Mouse (Mus musculus) limb, embryonic 15.5 days (tissue): ENCODE results near the gene Aldh3b3. TPM values are rescaled to one million over a fixed set of nuclear protein-coding genes. Genes with fewer than 3 reads are reported as not detected.
A peak's percentile ranks its signal among the peaks of the same experiment; 100 is the strongest.

Experiments
- ATAC-seq: fragments of 200-750 bp; cut with Nextera tagmentation; 2 replicates; pipeline ENCODE4 v1.8.0; 2017; ENCODE audit warnings: low read depth, moderate TSS enrichment; ENCODE audit not compliant: insufficient number of reproducible peaks, low FRiP score, low TSS enrichment
- H3K27ac ChIP-seq: fragments of 300-500 bp; sonication (generic); 2 replicates; pipeline ENCODE4 v1.5.1; 2015; ENCODE audit warnings: moderate library complexity, mild to moderate bottlenecking, inconsistent platforms
- H3K27me3 ChIP-seq: fragments of 300-500 bp; sonication (generic); 2 replicates; pipeline ENCODE4 v1.6.1; 2015; ENCODE audit warnings: inconsistent platforms
- H3K36me3 ChIP-seq: fragments of 300-500 bp; sonication (generic); 2 replicates; pipeline ENCODE4 v1.6.1; 2015; ENCODE audit warnings: inconsistent platforms
- H3K4me1 ChIP-seq: fragments of 300-500 bp; sonication (generic); 2 replicates; pipeline ENCODE4 v1.6.1; 2015; ENCODE audit warnings: inconsistent platforms
- H3K4me2 ChIP-seq: fragments of 300-500 bp; sonication (generic); 2 replicates; pipeline ENCODE4 v1.6.1; 2015; ENCODE audit warnings: mild to moderate bottlenecking, inconsistent platforms
- H3K4me3 ChIP-seq: fragments of 300-500 bp; sonication (generic); 2 replicates; pipeline ENCODE4 v1.5.1; 2015; ENCODE audit warnings: mild to moderate bottlenecking, inconsistent platforms
- H3K9ac ChIP-seq: fragments of 300-500 bp; sonication (generic); 2 replicates; pipeline ENCODE4 v1.6.1; 2015; ENCODE audit warnings: inconsistent platforms
- H3K9me3 ChIP-seq: fragments of 300-500 bp; sonication (generic); 2 replicates; pipeline ENCODE4 v1.6.1; 2016; ENCODE audit warnings: inconsistent platforms
- WGBS: fragments of 180-500 bp; shearing (Covaris S2); methylation state at CpG from one replicate; pipeline ENCODE4 v1.1.7; 2015; 5-methylcytosine and 5-hydroxymethylcytosine counted together
- polyA plus RNA-seq: library from polyadenylated mRNA; unstranded; fragments of >200 nt; fragmentation: Nextera tagmentation; extraction: Ambion mirVana; gene quantifications from 2 replicates; pipeline ENCODE4 v1.2.1, GENCODE M21; 2015

The Aldh3b3 gene
- polyA plus RNA-seq, result 3.7 and 6.7 TPM in 2 replicates

GRCm38 (mm10) chr19:3958470-3958869, at the start of gene Aldh3b3:
Gene Aldh3b3 (plus strand): TSS chr19:3958645.
- ATAC-seq, result no peak
- Histone ChIP-seq H3K27ac (no peak within 1 kb of the TSS), H3K27me3 (no peaks in the 10 kb centered on the region), H3K4me1 (peaks cover 4% of the 10 kb centered on the region), H3K9me3 (no peaks in the 10 kb centered on the region), H3K36me3 (no peaks in the 10 kb centered on the region), H3K9ac (no peak within 1 kb of the TSS), H3K4me3 (no peak within 1 kb of the TSS), H3K4me2 (no peak within 1 kb of the TSS)
- 59% methylated on average over 4 of the region's 4 CpGs for WGBS

DNA sequence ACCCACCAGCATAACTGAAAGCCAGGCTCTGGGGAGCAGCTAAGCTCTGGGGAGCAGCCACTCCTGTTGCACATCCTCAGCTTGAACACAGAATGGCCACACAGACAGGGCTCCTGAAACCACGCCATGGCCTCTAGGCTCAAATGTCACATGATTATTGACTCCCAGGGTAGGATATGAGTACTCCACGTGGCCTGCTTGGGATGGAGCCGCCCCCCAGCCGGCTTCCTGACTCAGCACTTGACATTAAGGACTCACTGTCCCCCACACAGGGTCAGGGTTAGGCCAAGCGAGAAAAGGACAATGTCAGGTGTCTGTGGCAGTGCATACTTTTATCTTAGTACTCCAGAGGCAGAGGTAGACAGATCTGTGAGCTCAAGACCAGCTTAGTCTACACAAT, 48.2 kb upstream of the Aldh3b3 start:
- Histone ChIP-seq H3K9ac (no peak overlapping the region), H3K9me3 (no peaks in the 10 kb centered on the region), H3K4me1 (peaks cover 53% of the 10 kb centered on the region), H3K36me3 (peaks cover 34% of the 10 kb centered on the region), H3K27ac (no peak overlapping the region), H3K27me3 (no peaks in the 10 kb centered on the region), H3K4me2 (no peak overlapping the region), H3K4me3 (no peak overlapping the region)
- ATAC-seq, result no peak
- 81% methylated on average over 5 of the region's 5 CpGs for WGBS

DNA sequence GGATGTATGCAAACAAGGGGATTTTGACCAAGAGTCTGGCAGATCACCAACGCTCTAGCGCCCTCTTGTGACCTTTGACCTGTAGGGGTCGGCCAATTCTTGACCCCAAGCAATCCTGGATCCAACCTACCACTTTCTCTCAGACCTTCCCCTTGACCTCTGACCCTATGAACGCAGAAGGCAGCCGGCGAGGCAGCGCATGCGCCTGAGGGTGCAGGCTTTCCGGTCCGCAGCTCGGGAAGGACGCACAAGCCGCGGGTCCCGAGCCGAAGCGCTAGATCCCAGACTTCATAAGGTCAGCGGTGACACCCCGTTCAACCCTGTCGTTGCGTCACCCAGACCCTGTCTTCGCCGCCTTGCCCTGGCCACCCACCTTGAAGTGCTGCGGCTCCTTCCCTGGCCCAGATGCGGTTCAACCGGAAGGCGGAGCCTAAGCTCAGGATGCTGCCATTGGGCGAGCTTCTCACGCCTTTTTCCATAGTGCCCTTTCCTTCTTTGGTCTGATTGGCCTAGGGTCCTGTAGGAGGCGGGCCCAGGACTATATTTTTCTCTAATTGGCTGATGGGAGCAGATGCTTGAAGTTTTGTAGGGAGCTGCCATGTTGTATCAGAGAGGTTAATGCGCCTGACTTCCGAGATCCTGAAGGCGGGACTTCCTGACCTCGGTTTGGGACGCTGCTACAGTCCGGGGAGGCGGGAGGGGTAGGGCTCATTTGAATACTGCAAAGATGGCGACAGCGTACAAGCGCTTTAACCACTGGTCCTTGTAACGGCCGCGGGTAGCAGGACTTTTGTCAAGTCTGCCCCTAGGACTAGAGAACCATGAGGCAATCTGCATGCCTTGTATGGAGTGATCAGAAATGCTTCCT, 45.9 kb upstream of the Aldh3b3 start, which contains the start of gene Ndufs8:
Gene Ndufs8 (minus strand): TSS at position 438 of the 868 bp plus-strand sequence.
- H3K4me1 ChIP-seq, result peaks cover 31% of the 10 kb centered on the region
- no peaks in the 10 kb centered on the region for H3K9me3 ChIP-seq
- no peaks in the 10 kb centered on the region for H3K27me3 ChIP-seq
- H3K4me3 ChIP-seq, result peak within 1 kb of the TSS; percentile 66
- peak within 1 kb of the TSS; percentile 84 for H3K27ac ChIP-seq
- ATAC-seq, result peak; percentile 95
- H3K9ac ChIP-seq, result peak within 1 kb of the TSS; percentile 51
- peaks cover 34% of the 10 kb centered on the region for H3K36me3 ChIP-seq
- under 1% methylated on average over 43 of the region's 43 CpGs for WGBS
- H3K4me2 ChIP-seq, result peak within 1 kb of the TSS; percentile 59

- H3K27me3 ChIP-seq, result no peaks in the 10 kb centered on the region
- 86% methylated on average over 8 of the region's 8 CpGs for WGBS
- peak overlapping the region; percentile 84; the same call in 1 of the 2 replicates for H3K27ac ChIP-seq
Observed at GRCm38 (mm10) chr19:3913692-3914091, 44.8 kb upstream of the Aldh3b3 start.

DNA sequence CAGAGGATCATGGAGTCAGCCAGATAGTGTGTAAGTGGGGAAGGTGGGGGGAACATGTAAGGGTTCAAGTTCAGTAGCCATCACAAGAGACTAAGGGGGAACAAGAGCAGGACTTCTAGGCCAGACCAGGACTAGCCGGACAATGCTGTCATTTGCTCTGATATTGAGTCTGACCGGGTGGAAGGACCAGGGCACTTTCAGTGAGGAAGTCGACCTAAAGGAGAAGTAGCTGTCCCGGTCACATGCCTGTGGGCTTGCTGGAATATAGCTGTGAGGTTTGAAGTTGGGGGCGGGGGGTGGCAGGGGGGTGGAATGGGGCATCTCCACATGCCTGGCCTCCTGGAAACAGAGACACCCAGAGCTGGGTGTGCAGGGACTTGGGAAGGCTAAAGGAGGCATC, 43.9 kb upstream of the Aldh3b3 start:
- Histone ChIP-seq H3K4me2 (no peak overlapping the region), H3K9ac (no peak overlapping the region), H3K4me3 (no peak overlapping the region), H3K27ac (no peak overlapping the region), H3K27me3 (no peaks in the 10 kb centered on the region), H3K36me3 (peaks cover 18% of the 10 kb centered on the region), H3K4me1 (peaks cover 24% of the 10 kb centered on the region), H3K9me3 (no peaks in the 10 kb centered on the region)
- ATAC-seq, result no peak
- 87% methylated on average over 5 of the region's 5 CpGs for WGBS

More at GRCm38 (mm10) chr19:3913692-3914091, 44.8 kb upstream of the Aldh3b3 start:
- no peak for ATAC-seq
- H3K4me1 ChIP-seq, result peaks cover 24% of the 10 kb centered on the region
- H3K36me3 ChIP-seq, result peaks cover 27% of the 10 kb centered on the region
- no peaks in the 10 kb centered on the region for H3K9me3 ChIP-seq
- H3K9ac ChIP-seq, result peak overlapping the region; percentile 44; the same call in 1 of the 2 replicates
- peak overlapping the region; percentile 59 for H3K4me2 ChIP-seq
- peak overlapping the region; percentile 66 for H3K4me3 ChIP-seq

GRCm38 (mm10) chr19:3916727-3917126, 41.7 kb upstream of the Aldh3b3 start:
- H3K27ac ChIP-seq, result no peak overlapping the region
- no peak overlapping the region for H3K9ac ChIP-seq
- no peak overlapping the region for H3K4me2 ChIP-seq
- no peaks in the 10 kb centered on the region for H3K36me3 ChIP-seq
- 71% methylated on average over 11 of the region's 11 CpGs for WGBS
- no peak for ATAC-seq
- H3K9me3 ChIP-seq, result no peaks in the 10 kb centered on the region
- H3K4me3 ChIP-seq, result no peak overlapping the region
- H3K27me3 ChIP-seq, result no peaks in the 10 kb centered on the region
- H3K4me1 ChIP-seq, result peaks cover 15% of the 10 kb centered on the region

DNA sequence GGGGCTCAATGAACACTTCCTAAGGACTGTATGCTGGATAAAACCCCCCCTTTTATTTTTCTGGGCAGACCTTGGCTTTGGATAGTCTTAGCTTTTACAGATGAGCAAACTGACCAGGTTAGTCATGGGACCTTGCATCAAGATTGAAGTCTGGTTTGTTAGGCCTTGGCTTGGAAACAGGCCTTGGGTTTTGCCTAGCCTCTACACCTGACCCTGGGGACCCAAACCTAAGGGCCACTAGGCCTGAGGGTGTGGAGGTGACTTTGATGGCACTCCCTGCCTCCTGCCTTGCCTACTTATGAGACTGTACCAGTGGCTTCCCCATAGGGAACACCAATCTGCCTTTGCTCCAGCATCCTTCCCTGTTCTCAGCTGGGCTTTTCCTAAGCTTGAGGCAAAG, 38.5 kb upstream of the Aldh3b3 start:
- H3K4me3 ChIP-seq, result no peak overlapping the region
- no peak overlapping the region for H3K4me2 ChIP-seq
- no peak overlapping the region for H3K27ac ChIP-seq
- H3K9me3 ChIP-seq, result no peaks in the 10 kb centered on the region
- no peak overlapping the region for H3K9ac ChIP-seq
- peaks cover 4% of the 10 kb centered on the region; the same call in 1 of the 2 replicates for H3K4me1 ChIP-seq
- H3K27me3 ChIP-seq, result no peaks in the 10 kb centered on the region
- no peak for ATAC-seq
- H3K36me3 ChIP-seq, result no peaks in the 10 kb centered on the region

GRCm38 (mm10) chr19:3922661-3923371, 35.6 kb upstream of the Aldh3b3 start:
- no peak overlapping the region for H3K4me3 ChIP-seq
- no peak for ATAC-seq
- H3K9me3 ChIP-seq, result no peaks in the 10 kb centered on the region
- 0 out of 2 replicates have a peak overlapping the region, but pooled peaks have one; percentile 2 for H3K9ac ChIP-seq
- no peaks in the 10 kb centered on the region for H3K36me3 ChIP-seq
- no peak overlapping the region for H3K4me2 ChIP-seq
- peak overlapping the region; percentile 35 for H3K27ac ChIP-seq
- peaks cover 18% of the 10 kb centered on the region for H3K4me1 ChIP-seq
- H3K27me3 ChIP-seq, result no peaks in the 10 kb centered on the region
- 53% methylated on average over 10 of the region's 10 CpGs for WGBS

DNA sequence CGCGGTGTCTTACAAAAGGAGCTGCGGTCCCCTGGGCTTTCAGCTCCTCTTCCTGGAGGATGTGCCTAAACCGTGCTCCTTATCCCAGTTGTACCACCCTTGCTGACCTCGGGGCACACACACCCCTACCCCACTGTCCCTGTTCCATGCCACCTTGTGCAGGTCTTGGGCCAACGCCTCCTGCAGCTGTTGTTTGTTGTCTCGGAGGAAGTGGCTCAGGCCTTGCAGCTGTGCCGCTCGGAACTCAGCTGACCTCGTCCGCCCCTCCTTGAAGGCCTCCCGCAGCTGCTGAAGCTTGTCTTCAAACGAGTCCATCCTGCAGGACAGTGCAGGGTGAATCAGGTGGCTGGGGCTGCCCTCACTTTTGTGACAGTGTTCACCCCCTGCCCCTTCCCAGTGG, 34.9 kb upstream of the Aldh3b3 start:
- Histone ChIP-seq H3K4me2 (no peak overlapping the region), H3K9me3 (no peaks in the 10 kb centered on the region), H3K4me3 (no peak overlapping the region), H3K27ac (peak overlapping the region; percentile 35), H3K4me1 (peaks cover 18% of the 10 kb centered on the region), H3K36me3 (no peaks in the 10 kb centered on the region), H3K27me3 (no peaks in the 10 kb centered on the region), H3K9ac (no peak overlapping the region)
- ATAC-seq, result peak; percentile 42; the same call in 1 of the 2 replicates
- WGBS, result 54% methylated on average over 13 of the region's 13 CpGs

DNA sequence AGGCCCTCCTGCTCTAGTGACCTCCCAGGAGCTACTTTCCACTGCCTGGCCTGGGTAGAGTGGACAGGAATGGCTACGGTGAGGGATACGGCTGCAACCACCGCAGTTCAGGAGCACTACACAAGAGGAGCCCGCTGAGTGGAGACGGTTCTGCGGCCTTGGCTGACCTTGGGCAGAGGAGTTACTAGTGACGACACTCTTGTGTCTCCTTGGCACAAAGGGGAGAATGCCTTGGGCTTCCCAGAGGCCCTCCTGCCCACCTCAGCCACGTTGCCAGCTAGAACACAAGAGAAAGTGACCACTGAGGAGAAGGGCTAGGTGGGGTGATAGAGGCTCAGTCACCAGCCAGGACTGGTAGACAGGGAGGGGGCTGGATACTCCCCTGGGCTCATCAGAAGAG, 34.3 kb upstream of the Aldh3b3 start:
- Histone ChIP-seq H3K27me3 (no peaks in the 10 kb centered on the region), H3K4me3 (no peak overlapping the region), H3K36me3 (no peaks in the 10 kb centered on the region), H3K4me1 (peaks cover 23% of the 10 kb centered on the region), H3K9ac (no peak overlapping the region), H3K27ac (0 out of 2 replicates have a peak overlapping the region, but pooled peaks have one; percentile 35), H3K9me3 (no peaks in the 10 kb centered on the region), H3K4me2 (no peak overlapping the region)
- ATAC-seq, result no peak
- WGBS, result 83% methylated on average over 8 of the region's 8 CpGs

- ATAC-seq, result no peak
- Histone ChIP-seq H3K4me1 (peaks cover 30% of the 10 kb centered on the region), H3K4me3 (no peak overlapping the region), H3K9ac (no peak overlapping the region), H3K4me2 (no peak overlapping the region), H3K9me3 (no peaks in the 10 kb centered on the region), H3K36me3 (no peaks in the 10 kb centered on the region), H3K27me3 (no peaks in the 10 kb centered on the region), H3K27ac (no peak overlapping the region)
- 90% methylated on average over 7 of the region's 7 CpGs for WGBS
Observed at GRCm38 (mm10) chr19:3924868-3925267, 33.6 kb upstream of the Aldh3b3 start.

DNA sequence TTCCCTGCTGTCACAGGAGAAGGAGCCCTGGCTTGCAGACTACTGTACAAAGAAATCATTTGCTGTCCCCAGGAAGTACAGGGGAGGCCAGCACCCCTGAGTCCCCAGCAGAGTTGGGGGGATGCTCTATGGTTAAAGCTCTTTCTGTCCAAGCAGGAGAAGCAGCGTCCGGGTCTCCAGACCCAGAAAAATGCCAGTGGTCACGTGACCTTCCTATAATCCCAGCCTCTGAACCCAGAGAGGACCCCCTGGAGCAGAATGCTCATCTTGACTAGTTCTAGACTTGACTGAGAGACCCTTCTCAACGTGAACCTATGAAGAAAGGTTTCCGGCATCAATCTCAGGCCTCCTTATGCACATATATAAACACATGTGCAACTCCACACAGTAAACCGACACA, 32.6 kb upstream of the Aldh3b3 start:
- ATAC-seq, result no peak
- 70% methylated on average over 6 of the region's 6 CpGs for WGBS

More for the DNA sequence above, 32.6 kb upstream of the Aldh3b3 start:
- Histone ChIP-seq H3K9me3 (no peaks in the 10 kb centered on the region), H3K4me1 (peaks cover 40% of the 10 kb centered on the region), H3K4me3 (no peak overlapping the region), H3K36me3 (no peaks in the 10 kb centered on the region), H3K4me2 (no peak overlapping the region), H3K27me3 (no peaks in the 10 kb centered on the region), H3K9ac (no peak overlapping the region), H3K27ac (no peak overlapping the region)
